Mouse (Mus musculus): ENCODE results near the gene St5.

- no peak for TF ChIP-seq CTCF (IDR thresholded peaks at IDR 0.05; ENCODE audit: borderline replicate concordance, insufficient read depth, low read length)
- no peak for TF ChIP-seq POLR2A (IDR thresholded peaks at IDR 0.05; ENCODE audit: low read depth, low read length)
Observed at GRCm38 (mm10) chr7:109680879-109681278, 22.5 kb downstream of the St5 start.
